Mouse (Mus musculus) small intestine, adult 10 weeks (tissue): ENCODE data around the gene Uevld. TPM values are rescaled to one million over a fixed set of nuclear protein-coding genes. Genes with fewer than 3 reads are reported as not detected.

Experiments
- polyA plus RNA-seq: library from polyadenylated mRNA; stranded (reverse); fragments of 350-450 nt; fragmentation: Illumina TruSeq; extraction: RNeasy Lipid Tissue Mini Kit (QIAGEN cat#74804); gene quantifications from one replicate; pipeline ENCODE4 v1.2.3, GENCODE M21; 2014; ENCODE audit warnings: low replicate concordance

Uevld gene
- polyA plus RNA-seq, result 26.0 TPM

DNA sequence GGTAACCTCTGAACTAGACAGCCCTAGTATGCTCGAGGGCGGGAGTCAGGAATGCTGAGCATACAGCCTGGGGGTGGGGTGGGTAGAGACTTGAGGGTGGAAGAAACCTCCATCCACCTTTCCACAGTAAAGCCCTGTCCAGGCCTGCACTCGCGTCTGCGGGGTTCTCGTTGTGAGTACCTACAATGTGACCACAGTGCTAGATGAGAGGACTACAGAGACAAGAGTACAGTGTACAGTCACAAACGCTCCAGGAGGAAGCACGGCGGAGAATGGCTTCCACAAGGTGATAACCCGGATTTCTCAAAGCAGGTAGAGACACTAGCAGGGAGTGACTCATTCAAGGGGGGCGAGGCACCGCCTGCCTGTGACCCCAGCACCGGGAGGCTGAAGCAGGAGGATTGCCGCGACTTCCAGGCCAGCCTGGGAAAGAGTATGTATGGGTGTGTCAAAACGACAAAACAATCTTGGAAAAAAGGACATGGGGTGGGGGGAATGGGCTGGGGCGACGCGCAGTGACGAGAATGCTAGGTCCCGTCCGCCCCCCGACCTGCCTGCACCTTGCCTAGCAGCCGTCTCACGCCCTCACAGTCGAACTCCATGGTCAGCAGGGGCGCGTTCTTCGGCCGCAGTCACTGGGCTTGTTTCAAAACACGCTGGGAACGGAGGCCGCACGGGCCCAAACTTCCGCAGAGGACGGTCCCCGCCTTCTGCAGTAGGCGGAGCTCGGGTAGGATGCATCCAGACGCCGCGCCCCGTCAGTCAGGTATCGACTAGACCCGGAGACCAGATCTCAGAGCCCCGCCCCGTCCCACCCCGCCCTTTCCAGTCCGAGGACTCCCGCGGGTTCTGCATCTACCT lies at the start of gene Uevld:
TSS of gene Uevld (minus strand) at position 697 of the 861 bp plus-strand sequence.

DNA sequence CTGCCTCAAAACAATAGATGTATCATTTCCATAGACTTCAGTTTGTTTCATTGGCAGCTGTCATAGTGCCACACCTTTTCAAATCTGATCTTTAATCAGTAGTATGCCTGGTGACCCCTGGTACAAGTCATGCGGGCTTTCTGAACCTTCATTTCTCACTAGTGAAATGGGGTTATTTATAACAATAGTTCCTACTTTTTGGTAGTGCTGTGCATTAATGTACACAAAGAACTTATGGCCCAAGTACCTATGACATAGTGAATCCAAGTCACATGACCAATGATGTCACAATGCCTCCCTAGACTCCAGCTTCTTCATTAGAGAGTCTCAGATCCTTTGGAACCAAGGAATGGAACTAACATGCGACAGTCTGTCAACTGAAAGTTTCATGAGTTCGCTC lies 25.0 kb upstream of the Uevld start, which contains the start of gene Gm9999:
TSS of gene Gm9999 (plus strand) at position 301 of the 400 bp plus-strand sequence.

DNA sequence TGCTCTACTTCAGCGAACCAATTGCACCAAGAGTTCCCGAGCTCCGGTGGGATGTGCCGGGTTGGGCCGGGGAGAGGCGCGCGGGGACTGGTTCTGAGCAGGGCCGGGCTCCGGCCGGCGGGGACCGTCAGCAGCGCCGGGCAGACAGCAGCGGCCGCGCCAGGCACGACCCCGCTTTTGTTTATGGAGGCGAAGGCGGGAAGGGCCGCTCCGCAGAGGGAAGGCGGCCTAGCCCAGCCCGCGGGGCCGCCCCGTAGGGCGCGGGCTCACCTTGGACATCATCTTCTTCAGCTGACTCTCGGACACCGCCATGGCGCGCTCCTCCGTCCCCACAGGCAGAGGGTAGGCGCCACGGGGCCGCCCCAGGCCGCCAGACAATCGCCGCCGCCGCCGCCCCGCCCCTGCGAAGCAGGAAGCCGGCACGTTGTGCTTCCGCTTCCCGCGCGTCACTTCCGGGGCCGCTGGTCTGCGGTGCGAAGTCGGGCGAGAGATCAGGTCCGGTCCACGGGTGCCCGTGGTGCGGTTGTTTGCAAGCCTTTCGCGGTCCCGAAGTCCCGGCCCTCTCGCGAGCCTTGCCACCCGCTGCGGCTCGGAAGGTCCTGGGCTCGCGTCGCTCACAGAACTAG lies 38.7 kb downstream of the Uevld start, which contains the start of gene Tsg101:
TSS of gene Tsg101 (minus strand) at position 419 of the 626 bp plus-strand sequence.

Other genes starting within 250 kb of the Uevld start
- gene Saal1, start 247.8 kb downstream of the Uevld start, polyA plus RNA-seq, result 2.5 TPM
- gene Saa3, start 242.8 kb downstream of the Uevld start, polyA plus RNA-seq, result not detected
- gene Saa4, start 225.9 kb downstream of the Uevld start, polyA plus RNA-seq, result not detected
- not detected for gene Saa1, start 215.5 kb downstream of the Uevld start, polyA plus RNA-seq
- not detected for gene Saa2, start 206.7 kb downstream of the Uevld start, polyA plus RNA-seq
- gene Hps5, start 162.5 kb downstream of the Uevld start, polyA plus RNA-seq, result 56.1 TPM
- gene Gtf2h1, start 162.4 kb downstream of the Uevld start, polyA plus RNA-seq, result 95.5 TPM
- 549 TPM for gene Ldha, start 117.1 kb downstream of the Uevld start, polyA plus RNA-seq
- 0.59 TPM for gene Ldhc, start 97.3 kb downstream of the Uevld start, polyA plus RNA-seq
- 369 TPM for gene Tsg101, start 38.6 kb downstream of the Uevld start, polyA plus RNA-seq
- gene Gm9999, start 25.1 kb upstream of the Uevld start, polyA plus RNA-seq, result not detected
- gene Spty2d1, start 49.9 kb upstream of the Uevld start, polyA plus RNA-seq, result 39.5 TPM
- gene Tmem86a, start 92.1 kb upstream of the Uevld start, polyA plus RNA-seq, result 3.6 TPM
- 0.26 TPM for gene Ptpn5, start 175.2 kb upstream of the Uevld start, polyA plus RNA-seq
- not detected for gene Mrgpra6, start 246.4 kb upstream of the Uevld start, polyA plus RNA-seq